Mouse (Mus musculus) olfactory bulb, adult 2 months (tissue): ENCODE measurements around the gene Zyx. TPM values are rescaled to one million over a fixed set of nuclear protein-coding genes. Genes with fewer than 3 reads are reported as not detected.

Source experiments
- H3K27ac ChIP-seq: fragments of 200-500 bp; 2 replicates; pipeline ENCODE4 v1.5.1; 2012; ENCODE audit warnings: low read depth, low read length; ENCODE audit not compliant: insufficient read depth
- H3K4me1 ChIP-seq: fragments of 200-500 bp; 2 replicates; pipeline ENCODE4 v1.6.1; 2012; ENCODE audit warnings: low read length; ENCODE audit not compliant: control insufficient read depth, insufficient read depth
- H3K4me3 ChIP-seq: fragments of 200-500 bp; 2 replicates; pipeline ENCODE4 v1.5.1; 2012; ENCODE audit warnings: mild to moderate bottlenecking, low read depth, low read length, moderate library complexity; ENCODE audit not compliant: insufficient read depth
- CTCF ChIP-seq: fragments of 200-500 bp; IDR thresholded peaks from 2 replicates; pipeline ENCODE4 v1.5.1; 2012; ENCODE audit warnings: low read depth, mild to moderate bottlenecking, low read length, moderate library complexity; ENCODE audit not compliant: insufficient read depth
- POLR2A ChIP-seq: fragments of 200-500 bp; IDR thresholded peaks from 2 replicates; pipeline ENCODE4 v1.6.1; 2012; ENCODE audit warnings: mild to moderate bottlenecking, low read depth, low read length, moderate library complexity; ENCODE audit not compliant: insufficient read depth
- WGBS: fragments of 180-500 bp; shearing (Covaris S2); methylation state at CpG from one replicate; pipeline ENCODE4 v1.1.7; 2018; 5-methylcytosine and 5-hydroxymethylcytosine counted together
- polyA plus RNA-seq: library from polyadenylated mRNA; stranded (reverse); fragments of >200 nt; gene quantifications from 2 replicates; pipeline ENCODE4 v1.2.4, GENCODE M21; 2012; ENCODE audit warnings: low replicate concordance; ENCODE audit not compliant: missing spikeins, insufficient read depth, insufficient read length

Gene Zyx
- polyA plus RNA-seq, 1 experiment: not detected

DNA sequence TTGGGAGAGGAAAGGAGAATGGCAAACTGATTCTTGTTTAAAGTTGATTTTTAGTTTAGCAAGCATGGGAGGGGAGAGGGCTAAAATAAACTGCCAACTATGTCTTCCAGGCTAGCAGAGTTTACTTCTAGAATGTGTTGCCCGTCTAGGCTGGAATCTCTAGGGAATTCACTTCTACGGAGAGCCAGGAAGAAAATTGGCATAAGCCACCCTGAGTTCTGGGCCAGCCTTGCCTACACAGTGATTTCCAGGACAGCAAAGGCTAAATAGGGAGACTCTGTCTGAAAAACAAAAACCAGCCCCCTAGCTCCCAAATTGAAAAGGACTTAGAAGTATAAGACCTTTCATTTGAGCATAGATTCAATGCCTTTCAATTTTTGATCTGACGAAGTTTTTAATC is 30.1 kb downstream of the Zyx start:
- TF ChIP-seq CTCF (no peak), POLR2A (no peak)
- Histone ChIP-seq H3K4me1 (no peaks in the 10 kb centered on the region), H3K27ac (no peak overlapping the region), H3K4me3 (no peak overlapping the region)
- WGBS: 76% methylated on average over 3 of the region's 3 CpGs

DNA sequence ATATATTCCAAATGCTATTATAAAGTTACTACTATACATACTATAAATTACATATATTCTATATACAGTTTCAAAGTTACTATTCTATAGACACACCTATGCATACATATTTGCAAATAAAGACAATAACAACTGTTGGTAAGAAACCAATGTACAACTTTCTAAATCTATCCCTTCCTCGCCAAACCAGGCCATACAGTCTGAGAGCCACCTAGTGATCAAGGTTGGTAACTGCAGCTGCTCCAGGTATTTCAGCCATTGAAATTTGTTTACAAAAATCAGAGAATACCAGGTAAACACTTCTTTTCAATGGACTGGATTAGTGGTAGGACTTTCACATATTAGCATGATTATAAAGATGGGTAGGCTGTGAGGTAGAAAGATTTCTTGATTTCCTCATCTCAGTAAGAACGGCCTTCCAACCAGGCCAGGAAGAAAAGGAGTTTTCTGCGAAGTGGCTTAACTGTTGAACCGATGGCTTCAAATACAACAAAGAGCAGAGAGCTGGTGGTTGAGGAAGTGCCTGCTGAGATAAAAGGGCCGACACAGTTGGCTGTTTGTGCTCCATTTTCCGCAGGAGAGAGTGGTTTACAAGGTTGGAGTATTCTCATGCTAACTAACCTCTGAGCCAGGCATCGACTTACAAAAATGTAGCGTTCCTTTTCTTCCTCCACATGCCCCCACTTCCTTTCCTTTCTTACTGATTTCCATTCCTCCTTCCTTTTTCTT is 31.1 kb downstream of the Zyx start:
- H3K4me3 ChIP-seq: no peak overlapping the region
- H3K27ac ChIP-seq: no peak overlapping the region
- no peak for TF ChIP-seq POLR2A
- TF ChIP-seq CTCF: no peak
- H3K4me1 ChIP-seq: no peaks in the 10 kb centered on the region
- WGBS: 29% methylated on average over 8 of the region's 8 CpGs

DNA sequence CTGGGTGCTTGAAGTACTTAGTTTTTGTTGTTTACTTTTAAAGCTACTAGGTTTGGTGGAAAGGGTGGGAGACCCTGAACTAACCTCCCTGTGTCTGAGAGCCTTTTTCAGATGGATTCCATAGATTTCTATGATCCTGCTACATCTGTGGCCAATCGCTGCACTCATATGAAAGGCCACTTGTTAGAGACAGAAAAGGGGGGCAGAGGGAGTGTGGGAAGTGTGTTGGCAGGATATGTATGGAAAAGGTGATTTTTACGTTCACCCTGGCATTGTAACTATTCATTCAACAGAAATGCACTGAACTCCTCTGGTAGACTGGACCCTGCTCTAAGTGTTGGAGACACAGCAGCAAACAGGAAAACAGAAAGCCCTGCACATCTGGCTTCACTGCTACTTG is 31.8 kb downstream of the Zyx start:
- TF ChIP-seq POLR2A (no peak), CTCF (no peak)
- H3K4me1 ChIP-seq: no peaks in the 10 kb centered on the region
- 71% methylated on average over 2 of the region's 2 CpGs for WGBS
- H3K4me3 ChIP-seq: no peak overlapping the region
- H3K27ac ChIP-seq: no peak overlapping the region

DNA sequence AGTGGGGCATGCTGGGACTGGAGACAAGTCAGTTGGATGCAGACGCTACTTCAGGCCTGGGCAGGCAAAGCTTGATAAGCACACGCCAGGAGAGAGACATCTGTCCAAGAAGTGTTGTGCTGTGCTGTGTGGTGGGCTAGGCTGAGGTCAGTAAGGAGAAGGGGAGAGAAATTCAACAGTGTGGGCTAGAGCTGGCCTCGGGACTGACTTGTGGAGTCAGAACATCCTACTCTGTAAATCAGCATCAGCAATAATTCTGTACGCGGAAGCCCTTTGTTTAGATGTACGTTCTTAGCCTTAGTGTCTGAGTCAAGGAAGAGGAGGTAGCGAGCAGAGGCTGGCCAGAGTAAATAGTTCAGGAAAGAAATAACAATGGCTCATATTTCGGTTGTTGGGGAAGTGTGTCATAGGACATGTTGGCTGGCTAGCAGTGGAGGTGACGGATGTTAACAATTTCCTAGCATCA is 32.5 kb downstream of the Zyx start:
- 79% methylated on average over 9 of the region's 9 CpGs for WGBS
- Histone ChIP-seq H3K4me3 (no peak overlapping the region), H3K4me1 (no peaks in the 10 kb centered on the region), H3K27ac (no peak overlapping the region)
- no peak for TF ChIP-seq POLR2A
- no peak for TF ChIP-seq CTCF

DNA sequence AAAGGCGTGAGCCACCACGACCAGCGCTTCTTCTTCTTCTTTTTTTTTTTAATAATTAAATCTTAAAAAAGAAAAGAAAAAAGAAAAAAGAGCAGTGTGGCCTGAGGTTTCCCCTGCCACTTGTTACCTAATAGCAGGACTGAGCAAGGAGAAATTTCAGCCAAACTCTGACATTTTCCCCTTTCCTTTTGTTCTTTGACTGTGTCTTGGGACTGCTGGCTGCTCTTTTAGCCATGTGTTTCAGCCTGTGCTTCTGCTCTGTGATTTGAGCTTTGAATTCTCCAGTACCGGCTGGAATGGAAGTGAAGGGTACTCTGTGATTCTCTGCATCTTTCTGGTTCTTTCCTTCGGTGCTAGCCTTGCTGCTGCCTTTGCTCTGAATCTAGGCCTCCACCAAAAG is 33.9 kb downstream of the Zyx start:
- Histone ChIP-seq H3K27ac (no peak overlapping the region), H3K4me1 (no peaks in the 10 kb centered on the region), H3K4me3 (no peak overlapping the region)
- WGBS: 86% methylated on average over 5 of the region's 5 CpGs
- TF ChIP-seq CTCF (no peak), POLR2A (no peak)

DNA sequence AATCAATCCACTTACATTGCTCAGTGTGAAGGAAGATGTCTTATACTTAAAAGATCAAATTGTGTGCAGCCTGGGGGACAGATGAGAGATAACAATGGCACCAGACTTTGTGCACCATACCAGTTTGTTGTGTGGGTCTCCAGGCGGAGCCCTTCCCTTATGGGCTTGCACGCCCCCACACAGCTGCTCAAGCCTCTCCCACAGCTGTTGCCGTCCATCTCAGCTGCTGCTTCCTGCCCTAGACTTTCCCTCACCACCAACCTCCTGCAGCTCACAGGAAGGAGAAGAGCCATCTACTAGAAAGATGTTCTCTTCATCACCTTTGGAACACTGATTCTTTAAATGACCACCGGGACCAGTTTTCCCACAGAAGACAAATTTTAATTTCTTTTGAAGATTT is 36.2 kb downstream of the Zyx start:
- WGBS: 74% methylated on average over 4 of the region's 4 CpGs
- no peaks in the 10 kb centered on the region for H3K4me1 ChIP-seq
- H3K27ac ChIP-seq: no peak overlapping the region
- no peak overlapping the region for H3K4me3 ChIP-seq
- TF ChIP-seq POLR2A (no peak), CTCF (no peak)

DNA sequence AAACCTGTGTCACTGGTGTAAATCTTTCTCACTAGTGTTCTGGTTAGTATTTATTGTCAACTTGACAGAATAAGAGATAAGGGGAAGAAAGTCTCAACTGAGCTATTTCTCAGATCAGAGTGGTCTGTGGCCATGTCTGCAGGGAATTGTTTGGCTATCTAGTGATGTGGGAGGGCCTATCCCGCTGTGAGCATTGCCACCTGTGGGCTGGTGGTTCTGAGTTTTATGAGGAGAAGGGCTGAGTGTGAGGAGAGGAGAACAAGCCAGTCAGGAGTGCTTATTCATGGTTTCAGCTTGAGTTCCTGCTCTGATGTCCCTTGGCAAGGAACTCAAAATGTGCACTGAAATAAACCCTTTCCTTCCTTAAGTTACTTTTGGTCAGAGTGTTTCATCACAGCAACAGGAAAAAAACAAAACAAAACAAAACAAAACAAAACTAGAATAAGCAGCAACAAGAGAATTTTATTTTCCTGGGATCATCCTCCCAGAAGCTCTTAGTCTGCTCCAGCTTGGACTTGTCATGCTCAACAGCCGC is 42.4 kb downstream of the Zyx start:
- H3K4me3 ChIP-seq: no peak overlapping the region
- no peak for TF ChIP-seq CTCF
- no peak for TF ChIP-seq POLR2A
- 63% methylated on average over 2 of the region's 2 CpGs for WGBS
- no peaks in the 10 kb centered on the region for H3K4me1 ChIP-seq
- H3K27ac ChIP-seq: no peak overlapping the region

DNA sequence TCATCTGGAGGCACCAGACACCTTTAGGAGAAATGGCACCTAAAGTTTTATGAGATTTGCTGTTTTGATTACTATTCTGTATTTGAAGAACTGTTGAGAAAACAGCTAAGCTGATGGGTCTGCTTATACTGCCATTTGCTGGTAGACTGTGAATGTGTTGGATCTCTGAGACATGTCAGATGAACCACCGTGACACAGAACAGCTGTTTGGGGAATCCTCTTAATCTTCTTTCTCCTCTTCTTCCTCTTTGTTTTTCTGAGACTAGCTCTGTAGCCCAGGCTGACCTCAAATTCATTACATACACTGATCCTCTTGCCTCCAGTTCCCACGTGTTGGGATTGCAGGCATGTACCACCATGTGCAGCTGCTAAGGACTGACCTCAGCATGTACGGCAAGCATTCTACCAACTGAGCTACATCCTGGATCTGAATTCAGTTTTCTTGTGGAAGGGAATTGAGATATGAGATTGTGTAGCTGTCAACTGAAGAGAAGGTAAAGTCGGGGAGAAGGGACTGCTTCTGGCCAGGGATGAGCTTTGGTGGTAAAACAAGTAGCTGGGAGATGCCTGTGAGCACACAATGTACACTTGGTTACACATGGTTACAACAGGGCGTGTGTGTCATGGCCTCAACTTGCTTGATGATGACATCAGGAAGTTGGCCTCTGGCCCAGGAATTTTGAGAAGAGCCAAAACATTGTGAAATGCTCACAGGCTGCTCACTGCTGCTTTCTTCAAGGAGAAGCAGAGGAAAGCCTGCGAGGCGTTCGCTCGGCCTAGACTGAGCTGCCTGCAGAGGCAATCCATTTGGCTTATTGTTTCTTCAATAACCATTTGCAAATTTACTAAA is 46.8 kb downstream of the Zyx start:
- WGBS: 66% methylated on average over 9 of the region's 9 CpGs
- no peak for TF ChIP-seq CTCF
- no peak for TF ChIP-seq POLR2A
- H3K4me1 ChIP-seq: no peaks in the 10 kb centered on the region
- H3K27ac ChIP-seq: no peak overlapping the region
- no peak overlapping the region for H3K4me3 ChIP-seq

DNA sequence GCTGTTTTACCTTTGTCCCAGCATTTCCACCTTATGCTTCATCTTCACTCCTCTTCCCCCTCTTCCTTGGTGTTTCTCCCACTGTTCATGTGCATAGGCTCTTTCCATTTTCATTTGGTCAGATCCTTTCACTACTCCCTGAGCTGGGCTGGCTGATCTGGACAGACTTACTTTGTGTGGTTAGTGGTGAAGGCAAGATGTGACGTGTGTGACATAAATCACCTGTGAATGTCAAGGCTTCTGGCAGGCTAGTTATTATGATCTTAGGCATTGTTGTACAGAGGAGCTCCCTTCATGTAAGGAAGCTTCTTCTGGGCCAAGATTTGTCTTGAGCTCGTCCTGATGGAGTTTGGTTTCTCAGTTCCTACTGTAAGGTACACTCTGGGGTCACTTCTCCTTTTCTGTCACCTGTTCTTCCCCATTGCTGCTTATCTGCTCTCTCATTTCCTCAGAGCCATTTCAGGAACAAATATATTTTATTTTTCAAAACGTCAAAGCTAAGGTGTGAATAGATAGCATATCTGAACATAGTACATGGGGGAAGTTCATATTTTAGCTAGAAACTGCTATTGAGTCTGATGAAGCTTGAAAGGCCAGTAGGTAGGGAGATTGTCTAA is 47.7 kb downstream of the Zyx start:
- Histone ChIP-seq H3K27ac (no peak overlapping the region), H3K4me3 (no peak overlapping the region), H3K4me1 (no peaks in the 10 kb centered on the region)
- no peak for TF ChIP-seq POLR2A
- TF ChIP-seq CTCF: no peak
- 80% methylated on average over 3 of the region's 3 CpGs for WGBS
